Mouse (Mus musculus): ENCODE data around the gene Mtf2.
A peak's percentile ranks its signal among the peaks of the same experiment; 100 is the strongest.
"Not testable (repeated sequence)": the region's sequence is repeated elsewhere in the genome, so short reads cannot be mapped to it uniquely, and the experiment has no call there.

The Mtf2 gene

GRCm38 (mm10) chr5:108082380-108082779 lies 16.9 kb downstream of the Mtf2 start:
- DNase-seq (ENCODE audit: low spot score) = no peak

- DNase-seq (ENCODE audit: low spot score) = no peak
Observed at GRCm38 (mm10) chr5:108085440-108085839, 20.0 kb downstream of the Mtf2 start.

GRCm38 (mm10) chr5:108092731-108093130 lies 27.3 kb downstream of the Mtf2 start:
- DNase-seq (ENCODE audit: low spot score) = not testable (repeated sequence)

- no peak for DNase-seq (ENCODE audit: low spot score)
Observed at GRCm38 (mm10) chr5:108097676-108098075, 32.2 kb downstream of the Mtf2 start.

GRCm38 (mm10) chr5:108100196-108100595 lies 34.7 kb downstream of the Mtf2 start:
- DNase-seq (ENCODE audit: low spot score) = no peak

DNA sequence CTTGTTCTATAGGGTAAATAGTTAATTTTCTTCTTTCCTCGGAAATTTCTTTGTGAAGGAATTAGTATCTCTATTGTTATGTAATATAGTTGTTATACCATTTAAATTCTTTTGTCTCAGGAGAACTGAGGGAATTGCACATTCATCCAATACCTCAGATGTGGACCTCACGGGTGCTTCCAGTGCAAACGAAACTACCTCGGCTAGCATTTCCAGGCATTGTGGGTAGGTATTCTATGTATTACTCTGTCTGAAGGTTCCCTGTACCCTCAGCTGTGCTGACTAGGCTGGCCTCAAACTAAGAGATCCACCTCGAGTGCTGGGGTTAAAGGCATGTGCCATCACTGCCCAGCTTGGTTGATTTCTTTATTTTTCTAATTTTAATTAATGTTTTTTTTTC lies 38.8 kb downstream of the Mtf2 start:
- DNase-seq (ENCODE audit: low spot score) = no peak

GRCm38 (mm10) chr5:108109346-108109745 lies 43.9 kb downstream of the Mtf2 start:
- no peak for DNase-seq (ENCODE audit: low spot score)

DNA sequence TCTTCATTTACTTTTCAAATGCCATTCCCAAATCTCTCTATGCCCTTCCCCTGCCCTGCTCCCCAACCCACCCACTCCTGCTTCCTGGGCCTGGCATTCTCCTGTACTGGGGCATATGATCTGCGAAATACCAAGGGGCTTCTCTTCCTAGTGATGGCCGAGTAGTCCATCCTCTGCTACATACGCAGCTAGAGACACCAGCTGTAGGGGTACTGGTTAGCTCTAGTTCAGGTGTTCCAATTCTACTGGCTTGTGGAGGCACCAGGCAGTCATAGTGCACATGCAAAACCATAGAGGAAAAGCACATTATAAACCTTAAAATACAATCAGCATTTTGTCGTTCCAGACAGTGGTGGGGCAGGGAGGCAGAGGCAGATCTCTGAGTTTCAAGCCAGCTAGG lies 52.2 kb downstream of the Mtf2 start:
- DNase-seq (ENCODE audit: low spot score) = no peak

DNA sequence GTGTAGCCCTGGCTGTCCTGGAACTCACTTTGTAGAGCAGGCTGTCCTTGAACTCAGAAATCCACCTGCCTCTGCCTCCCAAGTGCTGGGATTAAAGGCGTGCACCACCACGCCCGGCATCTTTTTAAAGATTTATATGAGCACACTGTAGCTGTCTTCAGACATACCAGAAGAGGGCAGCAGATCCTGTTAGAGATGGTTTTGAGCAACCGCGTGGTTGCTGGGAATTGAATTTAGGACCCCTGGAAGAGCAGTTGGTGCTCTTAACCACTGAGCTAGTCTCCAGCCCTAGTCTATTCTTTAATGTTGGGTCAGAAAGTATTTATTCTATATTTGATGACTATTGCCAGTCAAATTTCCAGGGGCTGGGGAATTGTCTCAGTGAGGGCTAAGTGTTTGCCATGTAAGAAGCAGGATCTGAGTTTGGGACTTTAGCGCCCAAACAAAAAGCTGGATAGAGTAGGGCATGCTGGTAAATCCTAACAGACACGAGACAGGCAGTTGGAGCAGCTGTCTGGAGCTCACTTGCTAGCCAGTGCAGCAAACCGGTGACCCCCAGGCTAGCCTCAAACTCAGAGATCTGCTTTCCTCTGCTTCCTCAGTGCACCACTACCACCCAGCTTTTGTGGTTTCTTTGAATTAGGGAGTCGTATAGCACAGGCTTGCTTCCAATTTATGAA lies 54.9 kb downstream of the Mtf2 start:
- no peak for DNase-seq (ENCODE audit: low spot score)

- no peak for DNase-seq (ENCODE audit: low spot score)
Observed at GRCm38 (mm10) chr5:108131849-108132440, 66.5 kb downstream of the Mtf2 start.

DNA sequence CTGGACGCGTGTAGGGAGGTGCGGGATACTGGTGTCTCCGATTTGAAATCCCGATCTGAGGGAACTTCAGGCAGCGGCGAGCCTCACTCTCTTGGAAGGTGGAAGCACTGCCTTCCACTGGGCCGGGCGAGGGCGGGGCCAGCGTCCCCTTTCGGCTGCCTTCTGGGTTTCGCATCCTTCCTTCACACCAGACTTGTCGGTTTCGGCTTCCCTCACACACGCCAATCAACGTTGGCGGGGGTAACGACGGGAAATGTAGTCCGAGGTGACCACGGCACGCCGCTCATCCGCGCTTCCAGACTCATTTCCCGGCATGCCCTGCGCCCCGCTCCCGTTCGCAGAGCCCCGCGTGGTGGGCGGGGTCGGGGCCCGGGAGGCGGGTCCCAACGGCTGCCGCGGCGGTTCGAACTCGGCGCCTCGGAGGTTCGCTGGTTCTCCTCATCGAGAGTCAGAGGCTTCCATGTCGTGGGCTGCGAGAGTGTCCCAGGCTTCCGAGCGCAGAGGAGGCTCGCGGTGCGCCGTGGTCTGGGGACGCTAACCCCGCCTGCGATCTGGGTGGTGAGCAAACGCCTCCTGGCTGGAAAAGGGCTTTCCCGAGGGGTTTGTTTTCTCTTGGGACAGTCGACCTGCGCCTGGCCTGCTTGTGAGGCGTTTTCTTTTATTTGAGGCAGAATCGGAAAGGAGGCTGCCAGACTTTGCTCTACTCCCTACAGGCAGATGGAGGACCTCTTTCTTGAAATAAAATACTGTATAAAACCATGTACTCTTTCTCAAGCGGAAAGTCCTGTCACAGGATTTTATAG lies 67.2 kb downstream of the Mtf2 start, which contains the start of the genes Tmed5 and Ccdc18:
Tmed5 (minus strand) TSS at position 180 of the 803 bp plus-strand sequence.
Ccdc18 (plus strand) TSS at position 435 of the 803 bp plus-strand sequence.
- peak; percentile 99 for DNase-seq (ENCODE audit: low spot score)

DNA sequence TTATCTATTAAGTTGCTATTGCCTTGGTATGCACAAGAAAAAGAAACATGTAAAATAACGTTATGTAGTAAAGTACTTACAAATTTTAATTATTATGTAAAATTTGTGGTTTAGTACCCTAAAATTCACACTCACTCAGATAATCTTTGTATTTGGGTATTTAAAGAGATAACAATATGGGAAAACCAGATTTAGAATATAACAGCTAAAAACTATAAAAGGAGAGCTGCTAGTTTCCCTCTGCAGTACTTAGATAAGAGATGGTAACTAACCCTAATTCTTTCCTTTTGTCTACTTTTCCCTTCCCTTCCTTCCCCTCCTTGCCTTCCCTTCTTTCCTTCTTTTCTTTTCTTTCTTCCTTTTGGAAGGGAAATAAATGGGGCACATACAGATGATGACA lies 87.1 kb downstream of the Mtf2 start:
- no peak for DNase-seq (ENCODE audit: low spot score)
